In genomic region chr16:91770662-91771061, GRCm38 (mm10) we compare ENCODE assay signal across 12 mouse cellular contexts. TPM values are rescaled to one million over a fixed set of nuclear protein-coding genes. Genes with fewer than 3 reads are reported as not detected.
DNase-seq lines count a peak whose midpoint lies in the region; ATAC-seq lines count a peak whose summit lies in the region.
"Had no signal": no experiment of that assay in that cellular context is flagged by ENCODE, and none has a peak within 500 bp of the region (broad histone marks: within the 10 kb centered on the region; RNA-seq: fewer than 3 reads in every experiment).

No protein-coding gene starts in this region.

- H3K4me2 ChIP-seq in heart, embryonic 13.5 days, result no peak overlapping the region
- no peak overlapping the region for H3K4me2 ChIP-seq in embryonic facial prominence, embryonic 12.5 days (replicated peaks)
- 0 out of 2 replicates have a peak overlapping the region, but pooled peaks have one; percentile 7 for H3K4me2 ChIP-seq in hindbrain, embryonic 16.5 days (ENCODE audit: low read length)
- H3K4me2 ChIP-seq in neural tube, embryonic 13.5 days, result peak overlapping the region; percentile 28; the same call in 1 of the 2 replicates
- H3K4me2 ChIP-seq: liver, embryonic 15.5 days; stomach, embryonic 15.5 days had no signal

- ATAC-seq in heart, embryonic 13.5 days (ENCODE audit: extremely low read depth, insufficient number of reproducible peaks, low FRiP score, low TSS enrichment), result no peak
- 0 out of 2 replicates have a peak, but pooled peaks have one; percentile 15 for ATAC-seq in embryonic facial prominence, embryonic 12.5 days (ENCODE audit: insufficient number of reproducible peaks, insufficient read depth, low FRiP score, low TSS enrichment)
- ATAC-seq in hindbrain, embryonic 16.5 days, result peak; percentile 74
- peak; percentile 83 for ATAC-seq in neural tube, embryonic 13.5 days (ENCODE audit: low read depth)
- ATAC-seq: Patski had no signal

- no peak overlapping the region for H3K4me3 ChIP-seq in heart, embryonic 13.5 days
- H3K4me3 ChIP-seq in embryonic facial prominence, embryonic 12.5 days, result no peak overlapping the region
- no peak overlapping the region for H3K4me3 ChIP-seq in hindbrain, embryonic 16.5 days (ENCODE audit: low read length)
- H3K4me3 ChIP-seq in neural tube, embryonic 13.5 days, result no peak overlapping the region
- H3K4me3 ChIP-seq: liver, embryonic 15.5 days; stomach, embryonic 15.5 days had no signal

- H3K27me3 ChIP-seq in heart, embryonic 13.5 days (replicated peaks), result no peaks in the 10 kb centered on the region
- H3K27me3 ChIP-seq in embryonic facial prominence, embryonic 12.5 days, result no peaks in the 10 kb centered on the region
- H3K27me3 ChIP-seq in hindbrain, embryonic 16.5 days (replicated peaks; ENCODE audit: control insufficient read depth, insufficient read depth, low read length), result no peaks in the 10 kb centered on the region
- no peaks in the 10 kb centered on the region for H3K27me3 ChIP-seq in neural tube, embryonic 13.5 days
- H3K27me3 ChIP-seq: Patski; stomach, embryonic 15.5 days had no signal

- H3K9me3 ChIP-seq in heart, embryonic 13.5 days, result no peaks in the 10 kb centered on the region
- no peaks in the 10 kb centered on the region for H3K9me3 ChIP-seq in embryonic facial prominence, embryonic 12.5 days
- H3K9me3 ChIP-seq in hindbrain, embryonic 16.5 days (ENCODE audit: control insufficient read depth, low read length), result no peaks in the 10 kb centered on the region
- no peaks in the 10 kb centered on the region for H3K9me3 ChIP-seq in neural tube, embryonic 13.5 days
- H3K9me3 ChIP-seq: liver, embryonic 15.5 days; stomach, embryonic 15.5 days had no signal

- WGBS in heart, embryonic 13.5 days, result 39% methylated on average over 5 of the region's 5 CpGs
- WGBS in embryonic facial prominence, embryonic 12.5 days, result 42% methylated on average over 5 of the region's 5 CpGs
- WGBS in hindbrain, embryonic 16.5 days, result 9% methylated on average over 5 of the region's 5 CpGs
- WGBS in neural tube, embryonic 13.5 days, result 10% methylated on average over 5 of the region's 5 CpGs

- H3K9ac ChIP-seq in heart, embryonic 13.5 days, result no peak overlapping the region
- no peak overlapping the region for H3K9ac ChIP-seq in embryonic facial prominence, embryonic 12.5 days
- 0 out of 2 replicates have a peak overlapping the region, but pooled peaks have one; percentile 13 for H3K9ac ChIP-seq in hindbrain, embryonic 16.5 days (ENCODE audit: low read depth, low read length)
- peak overlapping the region; percentile 2; the same call in 1 of the 2 replicates for H3K9ac ChIP-seq in neural tube, embryonic 13.5 days
- H3K9ac ChIP-seq: liver, embryonic 15.5 days; stomach, embryonic 15.5 days had no signal

- H3K36me3 ChIP-seq in heart, embryonic 13.5 days, result no peaks in the 10 kb centered on the region
- no peaks in the 10 kb centered on the region for H3K36me3 ChIP-seq in embryonic facial prominence, embryonic 12.5 days
- H3K36me3 ChIP-seq in hindbrain, embryonic 16.5 days (ENCODE audit: control insufficient read depth, insufficient read depth, low read length), result no peaks in the 10 kb centered on the region
- H3K36me3 ChIP-seq in neural tube, embryonic 13.5 days, result no peaks in the 10 kb centered on the region
- H3K36me3 ChIP-seq: liver, embryonic 15.5 days; stomach, embryonic 15.5 days had no signal

- peak overlapping the region; percentile 26 for H3K27ac ChIP-seq in heart, embryonic 13.5 days (replicated peaks)
- no peak overlapping the region for H3K27ac ChIP-seq in embryonic facial prominence, embryonic 12.5 days
- peak overlapping the region; percentile 63 for H3K27ac ChIP-seq in hindbrain, embryonic 16.5 days (ENCODE audit: low read depth, low read length)
- H3K27ac ChIP-seq in neural tube, embryonic 13.5 days (replicated peaks), result peak overlapping the region; percentile 89
- H3K27ac ChIP-seq: liver, embryonic 15.5 days; stomach, embryonic 15.5 days had no signal

- peaks cover 54% of the 10 kb centered on the region for H3K4me1 ChIP-seq in heart, embryonic 13.5 days
- H3K4me1 ChIP-seq in embryonic facial prominence, embryonic 12.5 days, result peaks cover 17% of the 10 kb centered on the region; the same call in 1 of the 2 replicates
- peaks cover 42% of the 10 kb centered on the region for H3K4me1 ChIP-seq in hindbrain, embryonic 16.5 days (ENCODE audit: control insufficient read depth, insufficient read depth, low read depth, low read length)
- peaks cover 84% of the 10 kb centered on the region for H3K4me1 ChIP-seq in neural tube, embryonic 13.5 days (replicated peaks)

- DNase-seq in heart, adult 18-20 months, result no peak
- DNase-seq in thymus, postnatal 4 days, result no peak
- no peak for DNase-seq in cerebellum, postnatal 25 days
- no peak for DNase-seq in thymus, postnatal 14 days
- DNase-seq: kidney, postnatal 14 days had no signal

RNA-seq across cellular contexts. Expression of gene Itsn1, which starts 41.6 kb away (rescaled TPM):
- 19.5 and 20.0 TPM in 2 replicates for polyA plus RNA-seq in heart, embryonic 13.5 days (2015; fragmentation: Nextera tagmentation; extraction: Ambion mirVana)
- 10 to 100 TPM; 50.2 to 53.6 TPM for total RNA-seq in heart, adult 18-20 months (2021)
- polyA plus RNA-seq in embryonic facial prominence, embryonic 12.5 days (2016; fragmentation: Nextera tagmentation; extraction: Ambion mirVana), result 39.6 and 43.2 TPM in 2 replicates
- polyA plus RNA-seq in hindbrain, embryonic 16.5 days (2015; fragmentation: Nextera tagmentation; extraction: Ambion mirVana), result 49.6 and 52.7 TPM in 2 replicates
- 60.4 and 62.5 TPM in 2 replicates for polyA plus RNA-seq in neural tube, embryonic 13.5 days (2015; fragmentation: Nextera tagmentation; extraction: Ambion mirVana)

RNA-seq across cellular contexts. Expression of gene Cryzl1, which starts 41.9 kb away (rescaled TPM):
- polyA plus RNA-seq in heart, embryonic 13.5 days (2015; fragmentation: Nextera tagmentation; extraction: Ambion mirVana), result 51.4 and 58.5 TPM in 2 replicates
- 10 to 100 TPM; 23.0 to 25.0 TPM for total RNA-seq in heart, adult 18-20 months (2021)
- polyA plus RNA-seq in embryonic facial prominence, embryonic 12.5 days (2016; fragmentation: Nextera tagmentation; extraction: Ambion mirVana), result 69.1 and 70.1 TPM in 2 replicates
- polyA plus RNA-seq in hindbrain, embryonic 16.5 days (2015; fragmentation: Nextera tagmentation; extraction: Ambion mirVana), result 105 and 115 TPM in 2 replicates
- polyA plus RNA-seq in neural tube, embryonic 13.5 days (2015; fragmentation: Nextera tagmentation; extraction: Ambion mirVana), result 91.5 and 93.0 TPM in 2 replicates

Comparison
In these comparisons a context has a peak if more than half of its experiments do, and no peak if none do; other contexts are left out.
1. H3K4me2 ChIP-seq: peak in hindbrain, embryonic 16.5 days (single experiment) and neural tube, embryonic 13.5 days (single experiment); none in heart, embryonic 13.5 days (single experiment) and embryonic facial prominence, embryonic 12.5 days (single experiment).
2. H3K9ac ChIP-seq: peak in hindbrain, embryonic 16.5 days (single experiment) and neural tube, embryonic 13.5 days (single experiment); none in heart, embryonic 13.5 days (single experiment) and embryonic facial prominence, embryonic 12.5 days (single experiment).